Mouse (Mus musculus): ENCODE measurements around the gene Kdm2b.

Gene Kdm2b

GRCm38 (mm10) chr5:122925534-122925958 lies 64.1 kb downstream of the Kdm2b start:
- peak; percentile 69 for DNase-seq (ENCODE audit: low read depth)

DNA sequence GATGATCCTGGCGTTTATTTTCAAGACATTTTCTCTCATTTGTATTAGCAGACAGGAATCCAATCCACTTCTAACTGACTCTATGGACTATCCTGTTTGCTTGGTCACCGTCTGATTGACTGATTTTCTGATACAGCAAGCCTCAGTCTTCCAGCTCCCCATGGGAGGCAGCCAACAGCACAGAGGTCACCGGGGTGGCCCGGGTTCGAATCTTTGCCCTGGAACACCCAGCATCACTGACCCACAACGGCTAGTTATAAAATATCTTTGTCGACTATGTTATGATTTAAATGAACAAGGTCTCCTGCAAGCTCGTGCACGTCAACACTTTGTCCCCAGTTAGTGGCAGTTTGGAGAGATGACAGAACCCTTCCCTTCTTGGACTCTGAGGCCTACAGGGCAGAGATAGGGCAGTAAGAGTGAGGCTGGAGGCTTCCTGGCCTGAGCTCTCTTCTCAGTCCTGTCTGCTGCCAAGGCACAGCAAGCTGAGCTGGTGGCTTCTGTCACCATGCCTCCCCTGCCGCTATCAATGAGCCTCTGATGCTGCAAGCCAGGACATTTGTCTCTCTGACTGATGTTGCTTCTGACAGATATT lies 65.7 kb downstream of the Kdm2b start:
- DNase-seq (ENCODE audit: low read depth): no peak

- no peak for DNase-seq (ENCODE audit: low read depth)
Measured at GRCm38 (mm10) chr5:122921941-122922340, 67.7 kb downstream of the Kdm2b start.

GRCm38 (mm10) chr5:122920557-122920956 lies 69.1 kb downstream of the Kdm2b start:
- no peak for DNase-seq (ENCODE audit: low read depth)

GRCm38 (mm10) chr5:122917982-122918711 lies 71.5 kb downstream of the Kdm2b start:
- no peak for DNase-seq (ENCODE audit: low read depth)

GRCm38 (mm10) chr5:122916147-122916546 lies 73.5 kb downstream of the Kdm2b start:
- DNase-seq (ENCODE audit: low read depth): no peak

- peak; percentile 36 for DNase-seq (ENCODE audit: low read depth)
Measured at GRCm38 (mm10) chr5:122912863-122913262, 76.8 kb downstream of the Kdm2b start.

DNA sequence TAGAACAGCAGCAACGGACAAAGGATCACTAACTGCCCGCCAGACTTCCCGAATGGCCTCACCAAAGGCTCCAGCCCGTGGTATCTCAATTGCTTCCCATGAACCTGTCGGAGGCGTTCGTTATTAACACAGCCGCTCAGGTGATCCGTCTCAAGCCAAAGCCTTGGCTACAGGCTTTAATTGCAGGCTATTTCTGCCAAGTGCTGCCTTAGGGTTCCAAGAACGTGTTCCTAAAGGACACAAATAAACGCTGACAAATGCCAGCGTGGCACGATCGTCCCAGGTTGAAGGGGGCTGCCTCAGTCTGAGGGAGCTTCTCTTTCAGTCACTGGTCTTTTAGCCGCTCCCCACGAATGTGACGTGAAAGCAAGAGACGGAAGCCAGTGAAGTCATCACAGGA lies 80.1 kb downstream of the Kdm2b start:
- DNase-seq (ENCODE audit: low read depth): no peak

GRCm38 (mm10) chr5:122908001-122908400 lies 81.6 kb downstream of the Kdm2b start:
- no peak for DNase-seq (ENCODE audit: low read depth)

- DNase-seq (ENCODE audit: low read depth): no peak
Measured at GRCm38 (mm10) chr5:122907182-122907581, 82.4 kb downstream of the Kdm2b start.

DNA sequence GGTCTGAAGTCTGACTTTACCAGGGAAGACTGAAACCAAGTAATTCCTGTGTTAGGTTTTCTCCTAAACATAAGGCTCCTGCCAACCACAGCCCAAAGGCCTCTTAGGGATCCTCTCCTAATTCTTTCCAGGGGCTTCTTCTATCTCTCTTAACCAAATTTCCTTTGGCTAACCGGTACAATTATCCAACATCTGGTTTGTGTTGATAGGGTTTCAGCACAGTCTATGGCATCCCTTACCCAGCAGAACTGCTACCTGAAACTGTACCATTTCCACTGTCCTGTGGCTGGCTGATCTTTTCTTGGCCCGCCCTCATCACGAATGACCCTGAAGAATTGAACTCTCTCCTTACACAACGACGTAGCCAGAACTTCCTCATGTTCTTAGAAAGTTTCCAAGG lies 86.5 kb downstream of the Kdm2b start:
- DNase-seq (ENCODE audit: low read depth): peak; percentile 50

DNA sequence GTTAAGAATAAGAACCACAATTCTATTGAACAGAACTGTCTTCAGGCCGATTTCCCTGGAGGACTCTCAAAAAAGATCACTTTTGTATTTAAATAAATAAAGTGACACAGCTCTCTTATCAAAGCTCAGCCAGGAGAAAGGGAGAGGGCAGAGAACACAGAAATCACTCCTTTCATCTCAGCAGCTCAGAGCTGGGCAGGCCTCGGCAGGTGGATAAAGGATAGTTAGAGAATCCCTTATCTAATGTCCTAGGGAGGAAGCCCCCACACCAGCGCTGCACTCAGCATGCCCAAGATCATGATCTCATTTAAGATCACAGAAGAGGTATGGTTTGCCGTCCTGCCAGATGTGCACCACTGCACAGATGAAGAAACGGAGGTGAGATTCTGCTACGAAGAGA lies 87.4 kb downstream of the Kdm2b start:
- peak; percentile 50 for DNase-seq (ENCODE audit: low read depth)

DNA sequence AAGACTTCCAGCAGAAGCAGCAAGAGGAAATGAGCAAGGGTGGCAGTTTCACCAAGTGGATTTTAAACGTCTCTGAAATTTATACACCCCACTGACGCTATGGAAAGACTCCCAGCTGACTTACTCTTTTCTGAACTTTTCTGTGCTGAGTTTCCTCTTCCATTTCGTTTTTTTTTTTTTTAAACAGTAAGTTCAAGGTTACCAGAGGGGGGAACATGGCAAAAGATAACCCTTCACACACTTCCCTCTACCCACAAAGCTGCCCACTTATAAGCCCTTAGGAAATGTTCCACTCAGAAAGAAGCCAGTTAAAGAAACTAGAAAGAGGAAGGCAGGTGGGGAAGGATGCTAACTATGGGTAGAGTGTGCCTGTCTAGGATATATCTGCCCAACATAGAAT lies 88.0 kb downstream of the Kdm2b start:
- DNase-seq (ENCODE audit: low read depth): no peak

DNA sequence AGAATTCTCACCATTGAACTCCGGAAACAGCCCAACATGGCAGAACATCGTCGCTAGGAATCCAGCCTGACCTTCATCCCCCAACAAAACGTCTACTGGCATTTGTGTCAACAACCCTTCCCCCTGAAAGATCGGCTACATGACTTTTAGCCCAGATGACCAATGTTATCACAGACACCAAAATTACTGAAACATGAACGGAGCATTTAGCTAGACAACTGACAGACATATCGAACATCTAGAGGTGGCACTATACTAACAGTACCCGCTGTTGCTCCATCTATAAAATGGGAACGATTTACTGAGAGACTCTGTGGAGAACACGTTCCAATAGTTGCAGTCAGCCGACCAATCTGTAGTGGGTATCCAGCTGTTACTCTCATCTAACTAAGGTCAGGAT lies 88.4 kb downstream of the Kdm2b start:
- peak; percentile 20 for DNase-seq (ENCODE audit: low read depth)

GRCm38 (mm10) chr5:122900558-122901171 lies 89.0 kb downstream of the Kdm2b start:
- DNase-seq (ENCODE audit: low read depth): peak; percentile 21

DNA sequence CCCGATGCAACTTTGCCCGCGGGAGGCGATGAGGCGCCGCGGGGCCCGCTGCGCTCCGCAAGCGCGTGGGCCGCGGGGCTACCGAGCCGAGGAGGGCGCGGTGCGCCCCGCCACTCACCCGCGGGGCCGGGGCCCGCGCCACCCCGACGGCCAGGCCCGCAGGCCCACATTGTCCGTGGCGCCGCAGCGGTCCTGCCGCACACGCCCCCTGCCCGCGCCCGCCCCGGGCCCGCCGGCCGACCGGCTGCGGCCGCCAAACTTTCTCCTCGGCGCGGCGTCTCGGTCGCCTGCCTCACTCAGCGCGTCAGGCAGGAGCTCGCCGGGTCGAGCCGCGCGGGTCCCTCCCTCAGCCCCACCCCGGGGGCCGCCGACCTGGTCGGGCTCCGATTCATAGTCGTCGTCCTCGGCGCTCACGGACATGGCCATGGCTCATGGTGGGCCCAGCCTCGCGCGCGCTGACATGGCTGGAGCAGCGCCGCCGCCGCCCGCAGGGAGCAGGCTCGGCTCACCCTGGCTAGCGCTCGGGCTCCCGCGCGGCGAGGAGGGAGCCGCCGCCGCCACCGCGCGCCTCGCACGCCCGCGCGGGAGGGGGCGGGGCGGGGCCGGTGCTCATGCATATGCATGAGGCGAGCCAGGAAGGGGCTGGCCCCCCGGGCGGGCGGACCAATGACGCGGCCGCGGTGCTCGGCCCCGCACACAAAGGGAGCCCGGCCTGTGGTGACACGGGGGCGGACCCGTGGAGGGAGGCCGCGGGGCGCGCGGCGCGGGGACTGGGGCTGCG lies 89.7 kb downstream of the Kdm2b start:
- DNase-seq (ENCODE audit: low read depth): peak; percentile 80

- DNase-seq (ENCODE audit: low read depth): peak; percentile 20
Measured at GRCm38 (mm10) chr5:122898963-122899776, 90.5 kb downstream of the Kdm2b start.

DNA sequence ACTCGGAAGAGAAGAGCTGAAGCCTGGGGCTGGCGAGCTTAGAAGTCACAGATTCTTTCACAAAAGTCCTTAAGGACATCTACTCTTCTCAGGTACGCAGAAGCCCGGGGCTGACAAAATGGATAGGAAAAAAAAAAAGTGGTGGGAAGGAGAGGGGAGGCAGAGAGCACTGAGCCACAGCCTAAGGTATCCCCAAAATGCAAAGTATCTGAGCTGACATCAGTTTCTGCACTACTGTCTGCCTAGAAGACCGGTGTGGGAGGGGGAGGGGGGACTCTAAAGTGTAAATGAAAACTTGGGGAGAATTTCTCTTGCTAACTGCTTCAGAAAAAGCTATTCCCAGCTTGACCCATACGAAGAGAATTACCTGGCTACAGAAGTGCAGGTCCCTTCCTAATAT lies 91.5 kb downstream of the Kdm2b start:
- no peak for DNase-seq (ENCODE audit: low read depth)

DNA sequence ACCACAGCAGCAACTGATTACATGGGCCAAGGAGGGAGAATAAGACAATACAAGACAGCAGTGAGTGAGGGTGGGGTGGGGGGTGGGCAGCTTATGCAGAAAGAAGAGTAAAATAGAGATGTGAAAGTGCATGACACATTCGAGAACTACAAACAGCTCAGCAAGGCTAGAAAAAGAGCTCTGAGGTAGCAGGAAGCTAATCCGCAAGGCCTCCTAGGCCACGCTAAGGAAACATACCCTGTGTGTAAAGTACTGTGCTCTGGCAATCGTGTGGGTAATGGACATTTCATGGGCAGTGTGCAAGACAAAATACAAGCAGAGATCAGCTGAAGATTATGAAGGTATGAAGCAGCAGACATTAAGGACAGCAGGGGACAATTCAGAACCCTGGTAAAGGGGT lies 94.8 kb downstream of the Kdm2b start:
- no peak for DNase-seq (ENCODE audit: low read depth)

GRCm38 (mm10) chr5:122894007-122894637 lies 95.5 kb downstream of the Kdm2b start:
- peak; percentile 66 for DNase-seq (ENCODE audit: low read depth)

- no peak for DNase-seq (ENCODE audit: low read depth)
Measured at GRCm38 (mm10) chr5:122893270-122893669, 96.4 kb downstream of the Kdm2b start.
